Mouse (Mus musculus) G1E (cell line): ENCODE measurements around the gene Sycp2l. TPM values are rescaled to one million over a fixed set of nuclear protein-coding genes. Genes with fewer than 3 reads are reported as not detected.

Experiments used
- ATAC-seq: 2 replicates; pipeline ENCODE4 v1.8.0; 2016; ENCODE audit warnings: mild to moderate bottlenecking; ENCODE audit not compliant: insufficient number of reproducible peaks, poor library complexity, low FRiP score, severe bottlenecking; ENCODE audit errors: extremely low read depth
- DNase-seq: peaks from one replicate; pipeline ENCODE4 v3.0.0; 2012; ENCODE audit warnings: low spot score
- H3K27me3 ChIP-seq: 2 replicates; pipeline ENCODE4 v1.6.1; 2012; ENCODE audit warnings: mild to moderate bottlenecking, low read length, inconsistent platforms; ENCODE audit not compliant: insufficient read depth
- H3K36me3 ChIP-seq: replicated peaks from 2 replicates; pipeline ENCODE3; 2012; ENCODE audit warnings: mild to moderate bottlenecking, inconsistent platforms
- H3K4me1 ChIP-seq: 2 replicates; pipeline ENCODE4 v1.6.1; 2012; ENCODE audit warnings: low read depth, low read length, inconsistent platforms, mixed read lengths; ENCODE audit not compliant: insufficient read depth
- H3K4me3 ChIP-seq: 2 replicates; pipeline ENCODE4 v1.5.1; 2012; ENCODE audit warnings: low read depth, mild to moderate bottlenecking, inconsistent platforms, low read length, moderate library complexity, mixed read lengths
- H3K9me3 ChIP-seq: replicated peaks from 2 replicates; pipeline ENCODE4 v1.6.1; 2012; ENCODE audit warnings: inconsistent platforms
- CTCF ChIP-seq: IDR thresholded peaks from 2 replicates; pipeline ENCODE4 v1.5.1; 2012; ENCODE audit warnings: low read depth, low read length, inconsistent platforms, mixed read lengths
- GATA1 ChIP-seq: IDR thresholded peaks from 2 replicates; pipeline ENCODE4 v1.6.1; 2012; ENCODE audit warnings: borderline replicate concordance, low read length, inconsistent platforms, mixed read lengths
- GATA2 ChIP-seq: IDR thresholded peaks from 2 replicates; pipeline ENCODE4 v1.6.1; 2012; ENCODE audit warnings: low read depth, low read length, inconsistent platforms, borderline replicate concordance
- POLR2AphosphoS5 ChIP-seq: IDR thresholded peaks from 2 replicates; pipeline ENCODE4 v1.6.1; 2012; ENCODE audit warnings: low read depth, low read length, inconsistent platforms; ENCODE audit not compliant: insufficient replicate concordance
- TAL1 ChIP-seq: conservative IDR thresholded peaks from 2 replicates; pipeline ENCODE4 v1.6.1; 2012; ENCODE audit warnings: low read depth, low read length, inconsistent platforms, mixed read lengths
- polyA plus RNA-seq: library from polyadenylated mRNA; stranded (reverse); fragments of >175 nt; gene quantifications from 2 replicates; pipeline ENCODE4 v1.2.3, GENCODE M21; 2012
- total RNA-seq, 2 experiments: library from RNA; stranded (forward) in 1 of 2; stranded (reverse) in 1 of 2; fragments of 200-1000 nt in 1 of 2; fragments of >200 nt in 1 of 2; fragmentation: Nextera tagmentation in 1 of 2; gene quantifications; 2 replicates each; pipeline ENCODE4 v1.2.3; 2014 to 2017

Gene Sycp2l
- total and polyA plus RNA-seq, 3 experiments: not detected

GRCm38 (mm10) chr13:41145433-41145970 lies 31.4 kb downstream of the Sycp2l start:
- no peak overlapping the region for H3K4me3 ChIP-seq
- peaks cover 17% of the 10 kb centered on the region for H3K27me3 ChIP-seq
- no peaks in the 10 kb centered on the region for H3K9me3 ChIP-seq
- no peaks in the 10 kb centered on the region for H3K4me1 ChIP-seq
- TF ChIP-seq TAL1: no peak
- no peak for TF ChIP-seq CTCF
- TF ChIP-seq GATA2: no peak
- TF ChIP-seq POLR2AphosphoS5: no peak
- no peak for TF ChIP-seq GATA1
- ATAC-seq (no peak), DNase-seq (no peak)
- H3K36me3 ChIP-seq: no peaks in the 10 kb centered on the region

DNA sequence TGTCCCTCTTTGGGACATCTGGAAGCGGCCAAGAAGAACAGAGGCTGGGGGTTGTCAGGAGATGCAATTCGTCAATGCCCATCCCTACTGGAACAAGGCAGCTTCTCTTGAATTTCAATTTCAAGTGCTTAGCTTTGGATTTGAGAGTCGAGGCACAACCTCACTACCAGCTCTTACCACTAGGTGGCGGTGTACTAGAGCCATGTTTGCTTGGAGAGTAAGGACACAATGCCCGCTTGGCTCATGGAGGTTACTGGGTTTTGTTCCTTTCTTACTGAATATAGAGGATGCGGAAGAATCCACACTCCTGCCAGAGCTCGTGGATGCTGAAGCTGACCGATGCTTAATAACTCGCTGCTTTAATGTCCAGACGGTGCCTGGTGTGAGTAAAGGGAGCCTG lies 32.2 kb downstream of the Sycp2l start:
- Histone ChIP-seq H3K4me1 (no peaks in the 10 kb centered on the region), H3K27me3 (peaks cover 15% of the 10 kb centered on the region), H3K9me3 (no peaks in the 10 kb centered on the region), H3K36me3 (no peaks in the 10 kb centered on the region), H3K4me3 (no peak overlapping the region)
- peak; percentile 8; the same call in 1 of the 2 replicates for ATAC-seq
- DNase-seq: peak; percentile 12
- TF ChIP-seq CTCF: peak; percentile 88
- no peak for TF ChIP-seq POLR2AphosphoS5
- no peak for TF ChIP-seq GATA1

- Histone ChIP-seq H3K4me1 (no peaks in the 10 kb centered on the region), H3K36me3 (no peaks in the 10 kb centered on the region), H3K27me3 (peaks cover 3% of the 10 kb centered on the region), H3K9me3 (no peaks in the 10 kb centered on the region), H3K4me3 (no peak overlapping the region)
- ATAC-seq: no peak
- DNase-seq: no peak
- TF ChIP-seq TAL1: no peak
- TF ChIP-seq GATA2: no peak
- no peak for TF ChIP-seq GATA1
- no peak for TF ChIP-seq POLR2AphosphoS5
- TF ChIP-seq CTCF: no peak
Measured at GRCm38 (mm10) chr13:41153146-41153545, 39.0 kb downstream of the Sycp2l start.

DNA sequence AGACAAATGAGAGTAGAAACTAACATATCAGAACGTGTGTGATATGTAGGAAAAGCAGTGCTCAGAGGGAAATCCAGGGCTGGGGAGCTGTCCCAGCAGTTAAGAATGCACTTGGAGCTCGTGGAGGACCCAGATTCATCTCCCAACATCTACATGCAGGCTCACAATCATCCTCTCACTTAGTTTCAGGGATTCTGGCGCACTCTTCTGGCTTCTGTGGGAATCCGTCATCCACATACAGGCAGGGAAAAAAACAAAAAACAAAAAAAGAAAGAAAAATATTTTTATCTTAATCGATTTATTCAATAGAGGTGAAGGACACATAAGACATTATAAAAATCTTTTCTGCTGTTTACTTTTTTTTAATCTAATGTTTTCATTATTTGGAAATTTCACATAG lies 44.3 kb downstream of the Sycp2l start:
- DNase-seq (no peak), ATAC-seq (no peak)
- no peaks in the 10 kb centered on the region for H3K9me3 ChIP-seq
- H3K4me3 ChIP-seq: no peak overlapping the region
- peaks cover 3% of the 10 kb centered on the region; the same call in 1 of the 2 replicates for H3K27me3 ChIP-seq
- H3K36me3 ChIP-seq: no peaks in the 10 kb centered on the region
- no peaks in the 10 kb centered on the region for H3K4me1 ChIP-seq
- TF ChIP-seq GATA2: no peak
- TF ChIP-seq CTCF: no peak
- TF ChIP-seq GATA1: no peak
- no peak for TF ChIP-seq TAL1
- no peak for TF ChIP-seq POLR2AphosphoS5

DNA sequence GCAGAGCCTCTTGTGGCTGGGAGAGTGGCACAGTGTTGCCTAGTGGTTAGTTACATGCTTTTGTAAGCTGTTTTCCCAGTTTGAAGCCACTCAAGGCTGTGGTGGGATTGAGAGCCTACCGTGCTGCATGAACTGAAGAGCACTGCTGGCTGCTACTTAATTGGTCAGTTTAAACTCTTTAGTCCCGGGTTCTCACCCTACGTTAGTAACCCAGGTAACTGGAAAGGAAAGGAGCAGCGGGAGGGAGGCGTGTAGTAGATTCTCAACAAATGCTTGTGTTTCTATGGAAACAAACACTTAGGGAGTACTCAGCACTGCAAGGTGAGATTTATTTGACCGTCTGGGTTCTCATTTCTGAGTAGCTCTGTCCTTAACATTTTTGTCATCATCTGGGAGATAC lies 73.8 kb downstream of the Sycp2l start:
- no peak overlapping the region for H3K4me3 ChIP-seq
- TF ChIP-seq TAL1 (no peak), GATA2 (no peak), POLR2AphosphoS5 (no peak), CTCF (no peak), GATA1 (no peak)
- H3K27me3 ChIP-seq: peaks cover 8% of the 10 kb centered on the region
- DNase-seq (no peak), ATAC-seq (no peak)
- no peaks in the 10 kb centered on the region for H3K4me1 ChIP-seq
- H3K9me3 ChIP-seq: no peaks in the 10 kb centered on the region
- no peaks in the 10 kb centered on the region for H3K36me3 ChIP-seq

- no peaks in the 10 kb centered on the region for H3K36me3 ChIP-seq
- no peak for ATAC-seq
- no peaks in the 10 kb centered on the region for H3K9me3 ChIP-seq
- H3K4me1 ChIP-seq: no peaks in the 10 kb centered on the region
- H3K4me3 ChIP-seq: no peak overlapping the region
- TF ChIP-seq POLR2AphosphoS5: no peak
- H3K27me3 ChIP-seq: peaks cover 10% of the 10 kb centered on the region
- DNase-seq: no peak
Measured at GRCm38 (mm10) chr13:41195640-41196333, 81.7 kb downstream of the Sycp2l start.
